Mouse (Mus musculus) liver, adult 10 weeks (tissue): ENCODE measurements around the gene Lrrc56. TPM values are rescaled to one million over a fixed set of nuclear protein-coding genes. Genes with fewer than 3 reads are reported as not detected.

ENCODE experiments used
- polyA plus RNA-seq: library from polyadenylated mRNA; stranded (reverse); fragments of 350-450 nt; fragmentation: Illumina TruSeq; extraction: RNeasy Lipid Tissue Mini Kit (QIAGEN cat#74804); gene quantifications from one replicate; pipeline ENCODE4 v1.2.3, GENCODE M21; 2014; ENCODE audit warnings: low read depth, low replicate concordance

Gene Lrrc56
- 0.37 TPM for polyA plus RNA-seq

DNA sequence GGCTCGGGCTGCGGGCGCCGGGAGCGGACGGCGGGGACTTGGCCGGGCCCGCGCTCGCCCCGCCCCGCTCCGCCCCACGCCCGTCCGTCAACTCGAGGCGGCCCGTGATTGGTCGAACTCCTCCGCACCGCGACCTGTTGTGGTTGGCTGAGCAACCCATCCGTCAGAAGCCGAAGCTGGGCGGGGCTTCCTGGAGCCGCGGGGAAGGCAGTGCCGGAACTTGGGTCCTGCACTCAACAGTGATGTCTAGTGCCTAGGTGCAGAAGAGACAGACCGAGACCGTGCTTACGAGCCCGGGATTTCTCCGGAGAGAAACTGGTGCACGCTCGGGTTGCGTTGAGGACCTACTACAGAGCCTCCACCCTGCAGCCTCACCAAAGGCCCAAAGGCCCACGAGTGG lies at the start of gene Lrrc56, which contains the start of gene Hras:
Gene Lrrc56 (plus strand): TSS at position 210 of the 400 bp plus-strand sequence.
Gene Hras (minus strand): TSS at position 58 of the 400 bp plus-strand sequence.

GRCm38 (mm10) chr7:141172116-141173006 lies 21.6 kb upstream of the Lrrc56 start, which contains the start of gene Rnh1:
Gene Rnh1 (minus strand): TSS chr7:141172857.

DNA sequence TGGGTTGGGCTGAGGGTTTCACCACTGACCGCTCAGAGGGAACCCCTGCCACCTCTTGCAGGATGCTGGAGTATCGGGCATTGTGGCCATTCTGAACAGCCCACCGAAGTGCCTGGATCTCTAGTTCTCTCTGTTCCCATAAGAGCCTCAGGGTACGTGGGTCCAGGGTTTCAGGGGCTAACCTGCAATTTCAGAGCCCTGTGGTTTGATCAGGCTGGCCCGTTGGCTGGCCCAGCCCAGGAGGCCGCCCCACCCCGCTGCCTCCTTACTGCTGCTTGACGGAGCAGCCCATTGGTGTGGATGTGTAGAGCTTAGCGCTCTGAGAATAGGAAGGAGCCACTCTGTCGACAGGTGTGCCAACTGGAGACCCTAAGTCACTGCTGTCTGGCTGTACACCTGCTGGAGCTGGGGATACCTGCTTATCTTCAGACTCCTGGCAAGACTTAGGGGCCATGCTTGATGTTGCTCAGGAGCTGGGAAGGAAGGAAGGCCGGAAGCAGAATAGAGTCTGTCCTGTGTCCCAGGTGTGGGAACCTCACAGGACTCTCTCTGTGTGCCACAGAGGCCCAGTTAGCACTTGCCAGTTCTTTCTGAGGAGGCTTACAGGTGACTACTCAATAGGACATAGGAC lies 19.8 kb downstream of the Lrrc56 start, which contains the start of gene Lmntd2:
Gene Lmntd2 (minus strand): TSS at position 476 of the 631 bp plus-strand sequence.

GRCm38 (mm10) chr7:141215101-141215879 lies 21.3 kb downstream of the Lrrc56 start, which contains the start of gene Rassf7:
Gene Rassf7 (plus strand): TSS chr7:141215860.

DNA sequence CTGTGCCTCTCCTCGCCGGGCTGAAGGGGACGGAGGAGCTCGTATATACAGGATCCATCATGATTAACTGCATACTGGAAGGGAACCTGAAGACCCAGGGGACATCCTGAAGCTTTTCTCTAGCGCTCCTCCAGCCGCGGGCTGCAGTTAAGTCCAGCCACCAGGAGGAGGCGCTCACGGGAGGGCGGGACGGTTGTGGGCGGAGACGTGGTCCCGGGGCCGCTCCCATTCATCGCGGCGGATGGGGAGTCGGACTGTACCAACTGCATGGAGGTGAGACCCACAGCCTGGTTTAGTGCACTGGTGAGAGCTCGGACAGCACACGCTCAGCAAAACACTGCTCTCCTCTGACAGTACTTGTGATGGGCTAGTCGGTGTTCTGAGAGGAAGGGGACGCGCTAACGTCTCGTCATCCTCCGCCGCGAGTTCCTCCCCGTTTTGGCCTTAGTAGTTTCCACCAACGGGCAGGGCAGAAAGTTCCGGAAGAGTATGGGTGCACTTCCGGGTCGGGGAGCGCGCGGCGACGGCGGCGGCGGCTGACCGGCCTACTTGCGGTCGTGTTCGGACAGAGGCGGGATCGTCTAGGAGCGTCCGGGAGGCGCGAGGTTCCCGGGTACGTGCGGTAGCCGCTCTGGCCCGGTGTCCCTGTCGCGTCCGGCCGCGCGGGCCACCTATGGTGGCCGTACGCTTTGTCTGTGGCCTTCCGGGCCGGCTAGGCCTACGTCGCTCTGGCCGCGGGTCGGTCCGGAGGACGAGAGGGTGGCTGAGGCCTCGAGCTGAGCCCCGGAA lies 34.5 kb downstream of the Lrrc56 start, which contains the start of gene Phrf1:
Gene Phrf1 (plus strand): TSS at position 506 of the 789 bp plus-strand sequence.

Other genes with a start within 250 kb of the Lrrc56 start
- not detected for gene Ifitm5, start 243.9 kb upstream of the Lrrc56 start, polyA plus RNA-seq
- not detected for gene Gm45717, start 238.2 kb upstream of the Lrrc56 start, polyA plus RNA-seq
- gene Ifitm2, start 238.2 kb upstream of the Lrrc56 start, polyA plus RNA-seq: 135 TPM
- 4.2 TPM for gene Ifitm1, start 226.9 kb upstream of the Lrrc56 start, polyA plus RNA-seq
- gene Ifitm3, start 183.4 kb upstream of the Lrrc56 start, polyA plus RNA-seq: 163 TPM
- gene Ifitm6, start 176.2 kb upstream of the Lrrc56 start, polyA plus RNA-seq: 2.6 TPM
- gene Gm17387, start 165.0 kb upstream of the Lrrc56 start, polyA plus RNA-seq: not detected
- not detected for gene B4galnt4, start 133.1 kb upstream of the Lrrc56 start, polyA plus RNA-seq
- gene Pkp3, start 115.9 kb upstream of the Lrrc56 start, polyA plus RNA-seq: not detected
- gene Sigirr, start 93.6 kb upstream of the Lrrc56 start, polyA plus RNA-seq: 1.6 TPM
- gene Ano9, start 76.4 kb upstream of the Lrrc56 start, polyA plus RNA-seq: not detected
- 7.0 TPM for gene Ptdss2, start 71.8 kb upstream of the Lrrc56 start, polyA plus RNA-seq
- gene Rnh1, start 21.3 kb upstream of the Lrrc56 start, polyA plus RNA-seq: 5.3 TPM
- 8.3 TPM for gene Hras, start 152 bp upstream of the Lrrc56 start, polyA plus RNA-seq
- gene Lmntd2, start 19.9 kb downstream of the Lrrc56 start, polyA plus RNA-seq: 0.37 TPM
- 3.6 TPM for gene Rassf7, start 21.7 kb downstream of the Lrrc56 start, polyA plus RNA-seq
- gene Phrf1, start 34.6 kb downstream of the Lrrc56 start, polyA plus RNA-seq: 6.0 TPM
- 32.2 TPM for gene Irf7, start 72.3 kb downstream of the Lrrc56 start, polyA plus RNA-seq
- gene Cdhr5, start 82.6 kb downstream of the Lrrc56 start, polyA plus RNA-seq: 14.3 TPM
- gene Sct, start 85.0 kb downstream of the Lrrc56 start, polyA plus RNA-seq: not detected
- gene Drd4, start 97.8 kb downstream of the Lrrc56 start, polyA plus RNA-seq: not detected
- gene Deaf1, start 133.5 kb downstream of the Lrrc56 start, polyA plus RNA-seq: 1.4 TPM
- 10.1 TPM for gene Tmem80, start 133.6 kb downstream of the Lrrc56 start, polyA plus RNA-seq
- gene Eps8l2, start 144.7 kb downstream of the Lrrc56 start, polyA plus RNA-seq: 9.6 TPM
- 13.5 TPM for gene Taldo1, start 198.0 kb downstream of the Lrrc56 start, polyA plus RNA-seq
- gene Gatd1, start 220.0 kb downstream of the Lrrc56 start, polyA plus RNA-seq: 6.2 TPM
- gene Cend1, start 235.3 kb downstream of the Lrrc56 start, polyA plus RNA-seq: not detected
- gene Slc25a22, start 243.7 kb downstream of the Lrrc56 start, polyA plus RNA-seq: 9.5 TPM
- 0.11 TPM for gene Pidd1, start 249.9 kb downstream of the Lrrc56 start, polyA plus RNA-seq